Comparison of ENCODE assay signal across 11 mouse cellular contexts in genomic region chr13:104034854-104035253, GRCm38 (mm10).
DNase-seq lines count a peak whose midpoint lies in the region; ATAC-seq lines count a peak whose summit lies in the region.
"Had no signal": no experiment of that assay in that cellular context is flagged by ENCODE, and none has a peak within 500 bp of the region (broad histone marks: within the 10 kb centered on the region; RNA-seq: fewer than 3 reads in every experiment).

No protein-coding gene starts in this region.

- H3K9ac ChIP-seq in hindbrain, embryonic 16.5 days (ENCODE audit: low read depth, low read length): no peak overlapping the region
- no peak overlapping the region for H3K9ac ChIP-seq in hindbrain, embryonic 12.5 days
- H3K9ac ChIP-seq: neural tube, embryonic 13.5 days had no signal

- no peaks in the 10 kb centered on the region for H3K27me3 ChIP-seq in hindbrain, embryonic 16.5 days (replicated peaks; ENCODE audit: control insufficient read depth, insufficient read depth, low read length)
- H3K27me3 ChIP-seq in hindbrain, embryonic 12.5 days: no peaks in the 10 kb centered on the region
- H3K27me3 ChIP-seq in embryonic facial prominence, embryonic 10.5 days (replicated peaks; ENCODE audit: low read depth, poor library complexity, severe bottlenecking): no peaks in the 10 kb centered on the region
- H3K27me3 ChIP-seq: neural tube, embryonic 13.5 days had no signal

- no peak overlapping the region for H3K4me2 ChIP-seq in hindbrain, embryonic 16.5 days (ENCODE audit: low read length)
- H3K4me2 ChIP-seq in hindbrain, embryonic 12.5 days (replicated peaks): no peak overlapping the region
- H3K4me2 ChIP-seq: neural tube, embryonic 13.5 days had no signal

- WGBS in hindbrain, embryonic 16.5 days: 51% methylated on average over 6 of the region's 6 CpGs
- 73% methylated on average over 6 of the region's 6 CpGs for WGBS in hindbrain, embryonic 12.5 days
- 52% methylated on average over 6 of the region's 6 CpGs for WGBS in embryonic facial prominence, embryonic 10.5 days

- peak; percentile 41; the same call in 1 of the 2 replicates for ATAC-seq in hindbrain, embryonic 16.5 days
- ATAC-seq in hindbrain, embryonic 12.5 days (ENCODE audit: low FRiP score): no peak

- H3K4me1 ChIP-seq in hindbrain, embryonic 16.5 days (ENCODE audit: control insufficient read depth, insufficient read depth, low read depth, low read length): peaks cover 9% of the 10 kb centered on the region
- H3K4me1 ChIP-seq in hindbrain, embryonic 12.5 days: peaks cover 21% of the 10 kb centered on the region
- H3K4me1 ChIP-seq in embryonic facial prominence, embryonic 10.5 days: peaks cover 54% of the 10 kb centered on the region

- peak; percentile 44 for DNase-seq in MN1 (ENCODE audit: low spot score)
- peak; percentile 33 for DNase-seq in embryonic facial prominence, embryonic 10.5 days (ENCODE audit: low spot score)
- DNase-seq in kidney, postnatal 10 days: peak; percentile 70
- DNase-seq in adrenal gland, postnatal 36 days: no peak
- no peak for DNase-seq in ovary, postnatal 10 days (ENCODE audit: low spot score)
- DNase-seq: heart, adult 11 months; thymus, postnatal 14 days had no signal

- H3K9me3 ChIP-seq in hindbrain, embryonic 16.5 days (ENCODE audit: control insufficient read depth, low read length): no peaks in the 10 kb centered on the region
- no peaks in the 10 kb centered on the region for H3K9me3 ChIP-seq in hindbrain, embryonic 12.5 days (replicated peaks)
- H3K9me3 ChIP-seq in embryonic facial prominence, embryonic 10.5 days: no peaks in the 10 kb centered on the region
- H3K9me3 ChIP-seq: neural tube, embryonic 13.5 days had no signal

- H3K36me3 ChIP-seq in hindbrain, embryonic 16.5 days (ENCODE audit: control insufficient read depth, insufficient read depth, low read length): peaks cover 8% of the 10 kb centered on the region; the same call in 1 of the 2 replicates
- H3K36me3 ChIP-seq in hindbrain, embryonic 12.5 days: no peaks in the 10 kb centered on the region
- peaks cover 14% of the 10 kb centered on the region; the same call in 1 of the 2 replicates for H3K36me3 ChIP-seq in embryonic facial prominence, embryonic 10.5 days (replicated peaks)

- no peak overlapping the region for H3K4me3 ChIP-seq in hindbrain, embryonic 16.5 days (ENCODE audit: low read length)
- no peak overlapping the region for H3K4me3 ChIP-seq in hindbrain, embryonic 12.5 days
- no peak overlapping the region for H3K4me3 ChIP-seq in embryonic facial prominence, embryonic 10.5 days
- H3K4me3 ChIP-seq: neural tube, embryonic 13.5 days had no signal

- no peak overlapping the region for H3K27ac ChIP-seq in hindbrain, embryonic 16.5 days (ENCODE audit: low read depth, low read length)
- H3K27ac ChIP-seq in hindbrain, embryonic 12.5 days: no peak overlapping the region
- H3K27ac ChIP-seq in embryonic facial prominence, embryonic 10.5 days (replicated peaks): no peak overlapping the region
- H3K27ac ChIP-seq: macrophage; neural tube, embryonic 13.5 days had no signal

Comparison
In these comparisons a context has a peak if more than half of its experiments do, and no peak if none do; other contexts are left out.
1. DNase-seq: peak in MN1 (single experiment), embryonic facial prominence, embryonic 10.5 days (single experiment) and kidney, postnatal 10 days (single experiment); none in adrenal gland, postnatal 36 days (0 of 2) and ovary, postnatal 10 days (single experiment).